Mouse (Mus musculus): ENCODE measurements around the gene Gm5800. TPM values are rescaled to one million over a fixed set of nuclear protein-coding genes. Genes with fewer than 3 reads are reported as not detected.

The Gm5800 gene
- not detected for polyA plus RNA-seq (2017; shearing (Covaris generic))

DNA sequence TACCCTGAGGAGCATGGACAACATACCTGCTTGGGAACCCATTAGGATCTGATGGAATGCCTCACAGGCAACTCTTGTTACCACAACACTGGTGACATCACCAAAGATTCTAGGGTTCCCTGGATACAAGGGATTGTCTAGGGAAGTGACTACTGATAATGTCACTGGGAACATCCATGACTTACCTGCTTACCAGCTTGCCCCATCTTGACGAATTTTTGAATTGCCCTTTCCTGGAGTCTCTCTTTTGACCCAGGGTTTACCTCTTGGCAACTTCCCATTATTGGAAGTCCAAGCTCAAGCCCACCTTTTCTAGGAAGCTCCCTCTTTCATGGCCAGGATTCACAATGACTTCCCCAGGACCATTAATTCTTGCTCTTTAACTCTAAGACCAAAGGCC is at the start of gene Gm5800:
Gene Gm5800, minus strand, starts transcription at position 101 of the 400 bp plus-strand sequence.

DNA sequence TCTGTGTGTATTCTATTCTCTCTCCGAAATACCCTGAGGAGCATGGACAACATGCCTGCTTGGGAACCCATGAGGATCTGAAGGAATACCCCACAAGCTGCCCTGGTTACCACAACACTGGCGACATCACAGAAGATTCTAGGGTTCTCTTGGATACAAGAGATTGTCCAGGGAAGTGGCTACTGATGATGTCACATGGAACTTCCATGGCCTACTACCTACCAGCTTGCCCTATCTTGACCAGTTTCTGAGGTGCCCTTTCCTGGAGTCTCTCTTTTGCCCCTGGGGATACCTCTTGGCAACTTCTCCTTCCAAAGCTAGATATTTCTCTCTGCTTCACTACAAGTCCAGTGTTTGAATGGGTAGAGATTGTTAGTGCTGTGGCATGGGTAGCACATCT is 21.6 kb downstream of the Gm5800 start, which contains the start of gene Gm17079:
Gene Gm17079, minus strand, starts transcription at position 101 of the 400 bp plus-strand sequence.

Other genes with a start within 250 kb of the Gm5800 start
- gene Gm5622, start 164.4 kb downstream of the Gm5800 start, polyA plus RNA-seq (2017; shearing (Covaris generic)) = not detected
- not detected for gene Gm17175, start 143.1 kb downstream of the Gm5800 start, polyA plus RNA-seq (2017; shearing (Covaris generic))
- gene Gm17174, start 125.0 kb downstream of the Gm5800 start, polyA plus RNA-seq (2017; shearing (Covaris generic)) = not detected
- not detected for gene Gm17078, start 105.9 kb downstream of the Gm5800 start, polyA plus RNA-seq (2017; shearing (Covaris generic))
- gene Gm4181, start 81.5 kb downstream of the Gm5800 start, polyA plus RNA-seq (2017; shearing (Covaris generic)) = not detected
- not detected for gene Gm17079, start 21.7 kb downstream of the Gm5800 start, polyA plus RNA-seq (2017; shearing (Covaris generic))
- gene Ang4, start 56.4 kb upstream of the Gm5800 start, polyA plus RNA-seq (2017; shearing (Covaris generic)) = not detected
- gene AY358078, start 82.9 kb upstream of the Gm5800 start, polyA plus RNA-seq (2017; shearing (Covaris generic)) = not detected
- not detected for gene Ear6, start 136.5 kb upstream of the Gm5800 start, polyA plus RNA-seq (2017; shearing (Covaris generic))
- 97.5 TPM for gene Mettl17, start 167.7 kb upstream of the Gm5800 start, polyA plus RNA-seq (2017; shearing (Covaris generic))
- 0.68 TPM for gene Slc39a2, start 175.7 kb upstream of the Gm5800 start, polyA plus RNA-seq (2017; shearing (Covaris generic))
- 56.7 TPM for gene Ndrg2, start 197.0 kb upstream of the Gm5800 start, polyA plus RNA-seq (2017; shearing (Covaris generic))
- gene Tppp2, start 201.2 kb upstream of the Gm5800 start, polyA plus RNA-seq (2017; shearing (Covaris generic)) = not detected
- gene Rnase13, start 205.6 kb upstream of the Gm5800 start, polyA plus RNA-seq (2017; shearing (Covaris generic)) = not detected